Mouse (Mus musculus): Measurements from ENCODE around the gene C1qtnf9. TPM values are rescaled to one million over a fixed set of nuclear protein-coding genes. Genes with fewer than 3 reads are reported as not detected.

C1qtnf9 gene
- polyA plus RNA-seq, 1 experiment, result not detected

DNA sequence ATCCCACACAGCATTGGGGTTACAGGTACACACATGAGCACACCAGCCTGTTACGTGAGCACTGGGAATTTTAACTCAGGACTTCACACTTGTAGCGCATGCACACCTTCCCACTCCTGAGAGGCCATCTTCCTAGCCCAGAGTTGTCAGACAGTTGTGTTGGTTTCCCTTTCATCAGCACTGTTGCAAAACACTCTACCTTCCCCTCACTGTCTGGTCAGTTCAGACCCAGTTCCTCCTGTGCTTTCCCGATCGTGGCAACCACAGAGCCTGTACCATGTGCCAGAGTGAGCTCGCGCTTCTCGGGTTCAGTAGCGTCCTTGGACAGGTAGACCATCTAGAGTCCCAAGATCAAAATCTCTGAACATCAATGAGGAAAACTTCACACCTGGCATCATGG lies 10.7 kb upstream of the C1qtnf9 start:
- no peak overlapping the region for H3ac ChIP-seq (ENCODE audit: control insufficient read depth, insufficient read length)
- H3K4me2 ChIP-seq (ENCODE audit: low read depth), result no peak overlapping the region
- TF ChIP-seq REST (IDR thresholded peaks at IDR 0.05; ENCODE audit: insufficient read depth, insufficient read length) (no peak), USF1 (IDR thresholded peaks at IDR 0.05; ENCODE audit: low read depth) (no peak), SRF (IDR thresholded peaks at IDR 0.05; ENCODE audit: control insufficient read depth, insufficient read length, low read depth) (no peak), POLR2A (IDR thresholded peaks at IDR 0.05; ENCODE audit: insufficient read length, low read depth) (no peak)
- no peaks in the 10 kb centered on the region for H3K36me3 ChIP-seq (ENCODE audit: control insufficient read depth, insufficient read depth)
- H3K27me3 ChIP-seq (ENCODE audit: control insufficient read depth, insufficient read depth, insufficient read length), result no peaks in the 10 kb centered on the region
- H3K4me3 ChIP-seq, result no peak overlapping the region
- no peaks in the 10 kb centered on the region for H3K79me2 ChIP-seq (ENCODE audit: control insufficient read depth, insufficient read depth)

DNA sequence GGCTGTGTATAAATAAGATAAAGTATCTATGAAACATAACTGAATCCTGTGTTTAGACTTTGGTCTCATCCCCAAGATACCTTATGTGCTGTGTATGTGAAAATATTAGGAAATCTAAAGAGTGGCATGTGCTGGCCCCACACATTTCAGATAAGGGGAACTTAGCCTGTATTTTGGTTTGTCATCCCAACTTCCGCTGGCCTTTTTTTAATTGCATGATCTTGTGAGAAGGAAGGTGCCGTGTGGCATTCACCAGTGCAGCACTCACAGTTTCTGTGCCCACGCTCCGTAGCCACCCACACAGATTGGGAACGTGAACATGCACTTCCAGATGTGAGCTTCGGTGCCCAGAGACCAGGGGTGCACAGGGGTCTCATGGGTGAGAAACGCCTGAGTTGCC lies 10.2 kb upstream of the C1qtnf9 start:
- Histone ChIP-seq H3K27me3 (ENCODE audit: control insufficient read depth, insufficient read depth, insufficient read length) (no peaks in the 10 kb centered on the region), H3K4me3 (no peak overlapping the region), H3K79me2 (ENCODE audit: control insufficient read depth, insufficient read depth) (no peaks in the 10 kb centered on the region), H3K4me2 (ENCODE audit: low read depth) (no peak overlapping the region), H3ac (ENCODE audit: control insufficient read depth, insufficient read length) (no peak overlapping the region), H3K36me3 (ENCODE audit: control insufficient read depth, insufficient read depth) (no peaks in the 10 kb centered on the region)
- TF ChIP-seq USF1 (IDR thresholded peaks at IDR 0.05; ENCODE audit: low read depth) (no peak), SRF (IDR thresholded peaks at IDR 0.05; ENCODE audit: control insufficient read depth, insufficient read length, low read depth) (no peak), POLR2AphosphoS2 (IDR thresholded peaks at IDR 0.05; ENCODE audit: insufficient read length, low read depth) (no peak), POLR2A (IDR thresholded peaks at IDR 0.05; ENCODE audit: insufficient read length, low read depth) (no peak), MYOG (IDR thresholded peaks at IDR 0.05; ENCODE audit: control insufficient read depth in 1 of 3, insufficient read depth in 1 of 3, insufficient read length in 2 of 3, low read depth in 2 of 3) (no peak), TCF3 (IDR thresholded peaks at IDR 0.05; ENCODE audit: insufficient read length, low read depth) (no peak), CEBPB (IDR thresholded peaks at IDR 0.05; ENCODE audit: insufficient read depth, poor library complexity, severe bottlenecking) (no peak), TCF12 (IDR thresholded peaks at IDR 0.05; ENCODE audit: insufficient read depth, poor library complexity, severe bottlenecking) (no peak), REST (IDR thresholded peaks at IDR 0.05; ENCODE audit: insufficient read depth, insufficient read length) (no peak), MYOD1 (IDR thresholded peaks at IDR 0.05; ENCODE audit: control insufficient read depth in 1 of 3, insufficient read length in 2 of 3, low read depth in 2 of 3) (no peak), E2F4 (IDR thresholded peaks at IDR 0.05; ENCODE audit: insufficient read depth) (no peak), MAX (IDR thresholded peaks at IDR 0.05; ENCODE audit: low read depth) (no peak)

DNA sequence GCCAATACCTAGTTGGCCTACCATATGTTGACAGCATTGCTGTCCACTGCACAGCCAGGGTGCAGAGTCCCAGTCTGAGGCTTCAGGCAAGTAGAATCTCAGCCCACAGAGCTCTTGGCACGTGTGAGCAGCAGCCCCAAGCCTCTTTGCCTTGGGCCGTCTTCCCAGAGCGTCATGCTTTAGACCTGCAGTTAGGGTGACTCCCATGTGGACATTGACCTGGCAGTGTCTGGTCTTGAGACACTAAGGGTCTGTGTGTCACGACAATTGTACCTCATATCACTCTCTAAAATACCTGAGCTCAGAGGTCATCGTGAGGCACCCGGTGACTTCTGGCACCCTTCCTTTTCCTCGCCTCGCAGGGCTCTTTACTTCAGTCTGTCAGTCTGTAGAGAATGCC lies 8.8 kb upstream of the C1qtnf9 start:
- Histone ChIP-seq H3K4me2 (ENCODE audit: low read depth) (no peak overlapping the region), H3K4me3 (no peak overlapping the region), H3K36me3 (ENCODE audit: control insufficient read depth, insufficient read depth) (no peaks in the 10 kb centered on the region), H3ac (ENCODE audit: control insufficient read depth, insufficient read length) (no peak overlapping the region), H3K79me2 (ENCODE audit: control insufficient read depth, insufficient read depth) (no peaks in the 10 kb centered on the region), H3K27me3 (ENCODE audit: control insufficient read depth, insufficient read depth, insufficient read length) (no peaks in the 10 kb centered on the region)
- TF ChIP-seq POLR2AphosphoS2 (IDR thresholded peaks at IDR 0.05; ENCODE audit: insufficient read length, low read depth) (no peak), REST (IDR thresholded peaks at IDR 0.05; ENCODE audit: insufficient read depth, insufficient read length) (no peak), MYOG (IDR thresholded peaks at IDR 0.05; ENCODE audit: control insufficient read depth in 1 of 3, insufficient read depth in 1 of 3, insufficient read length in 2 of 3, low read depth in 2 of 3) (no peak), TCF12 (IDR thresholded peaks at IDR 0.05; ENCODE audit: insufficient read depth, poor library complexity, severe bottlenecking) (no peak)

DNA sequence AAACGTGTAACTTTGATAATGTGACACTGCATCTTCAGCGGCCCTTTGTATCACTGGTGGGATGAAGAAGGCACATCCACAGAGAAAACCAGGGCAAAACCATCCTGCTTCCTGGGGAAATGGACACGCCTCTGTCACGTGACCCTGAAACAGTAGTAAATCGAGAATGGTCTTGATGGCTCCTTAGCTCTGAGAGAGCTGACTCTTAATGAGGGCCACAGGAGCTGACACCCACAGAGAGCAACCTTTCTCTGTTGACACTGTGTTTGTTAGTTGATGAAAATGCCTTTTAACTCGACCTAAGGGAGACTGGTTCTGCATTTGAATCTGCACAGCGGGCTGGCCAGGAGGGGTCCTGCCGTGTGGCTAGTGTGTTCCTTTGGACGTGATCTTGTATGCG lies 6.1 kb upstream of the C1qtnf9 start:
- Histone ChIP-seq H3K36me3 (ENCODE audit: control insufficient read depth, insufficient read depth) (no peaks in the 10 kb centered on the region), H3K4me3 (no peak overlapping the region), H3ac (ENCODE audit: control insufficient read depth, insufficient read length) (no peak overlapping the region), H3K27me3 (ENCODE audit: control insufficient read depth, insufficient read depth, insufficient read length) (peaks cover 19% of the 10 kb centered on the region), H3K4me2 (ENCODE audit: low read depth) (no peak overlapping the region), H3K79me2 (ENCODE audit: control insufficient read depth, insufficient read depth) (no peaks in the 10 kb centered on the region)
- TF ChIP-seq MAX (IDR thresholded peaks at IDR 0.05; ENCODE audit: low read depth) (no peak), E2F4 (IDR thresholded peaks at IDR 0.05; ENCODE audit: insufficient read depth) (no peak), POLR2A (IDR thresholded peaks at IDR 0.05; ENCODE audit: insufficient read length, low read depth) (no peak), SRF (IDR thresholded peaks at IDR 0.05; ENCODE audit: control insufficient read depth, insufficient read length, low read depth) (no peak), MYOG (IDR thresholded peaks at IDR 0.05; ENCODE audit: control insufficient read depth in 1 of 3, insufficient read depth in 1 of 3, insufficient read length in 2 of 3, low read depth in 2 of 3) (no peak), TCF3 (IDR thresholded peaks at IDR 0.05; ENCODE audit: insufficient read length, low read depth) (no peak), MYOD1 (IDR thresholded peaks at IDR 0.05; ENCODE audit: control insufficient read depth in 1 of 3, insufficient read length in 2 of 3, low read depth in 2 of 3) (no peak), REST (IDR thresholded peaks at IDR 0.05; ENCODE audit: insufficient read depth, insufficient read length) (no peak), USF1 (IDR thresholded peaks at IDR 0.05; ENCODE audit: low read depth) (no peak), CEBPB (IDR thresholded peaks at IDR 0.05; ENCODE audit: insufficient read depth, poor library complexity, severe bottlenecking) (no peak), POLR2AphosphoS2 (IDR thresholded peaks at IDR 0.05; ENCODE audit: insufficient read length, low read depth) (no peak), TCF12 (IDR thresholded peaks at IDR 0.05; ENCODE audit: insufficient read depth, poor library complexity, severe bottlenecking) (no peak)

DNA sequence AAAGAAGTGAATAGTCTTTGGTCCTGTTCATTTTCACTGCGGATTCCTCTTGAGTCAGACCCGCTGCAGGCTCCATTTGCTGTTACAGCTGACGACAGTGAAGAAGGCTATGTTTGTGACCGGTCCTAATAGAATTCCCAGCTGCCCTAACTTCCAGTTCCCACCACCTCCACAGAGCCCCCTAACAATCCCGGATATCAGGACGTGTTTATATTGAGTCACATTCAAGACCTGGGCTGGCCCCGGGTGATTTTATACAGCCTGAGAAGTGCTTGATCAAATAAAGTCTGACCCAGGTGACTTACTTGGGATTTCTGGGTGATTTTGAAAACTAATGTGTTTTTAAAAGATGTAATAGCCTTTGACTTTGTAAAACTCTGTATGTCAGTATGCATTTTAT lies 5.2 kb upstream of the C1qtnf9 start:
- H3K4me2 ChIP-seq (ENCODE audit: low read depth), result no peak overlapping the region
- H3ac ChIP-seq (ENCODE audit: control insufficient read depth, insufficient read length), result no peak overlapping the region
- no peak overlapping the region for H3K4me3 ChIP-seq
- no peaks in the 10 kb centered on the region for H3K36me3 ChIP-seq (ENCODE audit: control insufficient read depth, insufficient read depth)
- TF ChIP-seq TCF3 (IDR thresholded peaks at IDR 0.05; ENCODE audit: insufficient read length, low read depth), result no peak
- no peak for TF ChIP-seq MAX (IDR thresholded peaks at IDR 0.05; ENCODE audit: low read depth)
- no peak for TF ChIP-seq TCF12 (IDR thresholded peaks at IDR 0.05; ENCODE audit: insufficient read depth, poor library complexity, severe bottlenecking)
- no peak for TF ChIP-seq USF1 (IDR thresholded peaks at IDR 0.05; ENCODE audit: low read depth)
- TF ChIP-seq POLR2AphosphoS2 (IDR thresholded peaks at IDR 0.05; ENCODE audit: insufficient read length, low read depth), result no peak
- no peak for TF ChIP-seq POLR2A (IDR thresholded peaks at IDR 0.05; ENCODE audit: insufficient read length, low read depth)
- TF ChIP-seq MYOG (IDR thresholded peaks at IDR 0.05; ENCODE audit: control insufficient read depth in 1 of 3, insufficient read depth in 1 of 3, insufficient read length in 2 of 3, low read depth in 2 of 3), result no peak
- no peak for TF ChIP-seq REST (IDR thresholded peaks at IDR 0.05; ENCODE audit: insufficient read depth, insufficient read length)
- TF ChIP-seq SRF (IDR thresholded peaks at IDR 0.05; ENCODE audit: control insufficient read depth, insufficient read length, low read depth), result no peak
- no peak for TF ChIP-seq MYOD1 (IDR thresholded peaks at IDR 0.05; ENCODE audit: control insufficient read depth in 1 of 3, insufficient read length in 2 of 3, low read depth in 2 of 3)
- TF ChIP-seq CEBPB (IDR thresholded peaks at IDR 0.05; ENCODE audit: insufficient read depth, poor library complexity, severe bottlenecking), result no peak
- H3K79me2 ChIP-seq (ENCODE audit: control insufficient read depth, insufficient read depth), result no peaks in the 10 kb centered on the region
- H3K27me3 ChIP-seq (ENCODE audit: control insufficient read depth, insufficient read depth, insufficient read length), result peaks cover 20% of the 10 kb centered on the region
